Mouse (Mus musculus) embryonic facial prominence, embryonic 15.5 days (tissue): Measurements from ENCODE around the gene Taar8c. TPM values are rescaled to one million over a fixed set of nuclear protein-coding genes. Genes with fewer than 3 reads are reported as not detected.

Experiments used
- ATAC-seq: fragments of 200-750 bp; cut with Nextera tagmentation; 2 replicates; pipeline ENCODE4 v1.8.0; 2017; ENCODE audit warnings: low read depth, moderate TSS enrichment; ENCODE audit not compliant: insufficient number of reproducible peaks, low FRiP score, low TSS enrichment
- H3K27ac ChIP-seq: fragments of 300-500 bp; sonication (generic); replicated peaks from 2 replicates; pipeline ENCODE4 v1.5.1; 2015; ENCODE audit warnings: mild to moderate bottlenecking, inconsistent platforms
- H3K27me3 ChIP-seq: fragments of 300-500 bp; sonication (generic); 2 replicates; pipeline ENCODE4 v1.6.1; 2015; ENCODE audit warnings: inconsistent platforms
- H3K36me3 ChIP-seq: fragments of 300-500 bp; sonication (generic); 2 replicates; pipeline ENCODE4 v1.6.1; 2015; ENCODE audit warnings: mild to moderate bottlenecking, inconsistent platforms
- H3K4me1 ChIP-seq: fragments of 300-500 bp; sonication (generic); 2 replicates; pipeline ENCODE4 v1.6.1; 2015; ENCODE audit warnings: inconsistent platforms
- H3K4me2 ChIP-seq: fragments of 300-500 bp; sonication (generic); replicated peaks from 2 replicates; pipeline ENCODE4 v1.6.1; 2015; ENCODE audit warnings: mild to moderate bottlenecking, inconsistent platforms
- H3K4me3 ChIP-seq: fragments of 300-500 bp; sonication (generic); replicated peaks from 2 replicates; pipeline ENCODE4 v1.5.1; 2015; ENCODE audit warnings: mild to moderate bottlenecking, inconsistent platforms
- H3K9ac ChIP-seq: fragments of 300-500 bp; sonication (generic); 2 replicates; pipeline ENCODE4 v1.6.1; 2015; ENCODE audit warnings: inconsistent platforms
- H3K9me3 ChIP-seq: fragments of 300-500 bp; sonication (generic); replicated peaks from 2 replicates; pipeline ENCODE4 v1.6.1; 2016; ENCODE audit warnings: inconsistent platforms
- WGBS: fragments of 180-500 bp; shearing (Covaris S2); methylation state at CpG from one replicate; pipeline ENCODE4 v1.1.7; 2015; 5-methylcytosine and 5-hydroxymethylcytosine counted together
- polyA plus RNA-seq: library from polyadenylated mRNA; unstranded; fragments of >200 nt; fragmentation: Nextera tagmentation; extraction: Ambion mirVana; gene quantifications from 2 replicates; pipeline ENCODE4 v1.2.1, GENCODE M21; 2015

Gene Taar8c
- polyA plus RNA-seq, 1 experiment from 2014 or later: not detected

GRCm38 (mm10) chr10:24058986-24059385, 42.7 kb downstream of the Taar8c start:
- no peak for ATAC-seq
- H3K36me3 ChIP-seq: no peaks in the 10 kb centered on the region

DNA sequence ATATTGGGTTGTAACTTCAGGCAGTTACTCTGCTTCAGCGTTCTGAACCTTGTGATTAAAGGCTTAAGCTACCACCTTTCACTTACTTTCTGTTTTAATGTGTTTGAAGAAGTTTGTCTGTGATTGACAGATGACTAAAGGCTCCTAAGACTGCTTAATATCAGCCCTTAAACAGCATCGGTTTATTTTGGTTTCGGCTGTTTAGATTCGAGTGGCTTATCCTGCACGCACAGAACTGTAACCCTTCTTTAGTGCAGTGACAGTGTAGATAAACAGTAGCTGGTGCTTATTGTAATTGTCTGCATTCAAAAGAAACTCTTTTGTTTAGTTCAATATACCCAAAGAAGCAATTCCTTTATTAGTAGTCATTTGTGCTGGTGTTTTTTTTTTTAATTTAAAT, 49.7 kb downstream of the Taar8c start:
- H3K4me2 ChIP-seq: no peak overlapping the region
- no peaks in the 10 kb centered on the region for H3K27me3 ChIP-seq
- H3K4me1 ChIP-seq: no peaks in the 10 kb centered on the region
- H3K9ac ChIP-seq: no peak overlapping the region
- H3K27ac ChIP-seq: no peak overlapping the region
- WGBS: 52% methylated on average over 5 of the region's 5 CpGs
- H3K36me3 ChIP-seq: no peaks in the 10 kb centered on the region
- no peak overlapping the region for H3K4me3 ChIP-seq
- no peaks in the 10 kb centered on the region for H3K9me3 ChIP-seq
- no peak for ATAC-seq

More at GRCm38 (mm10) chr10:24058986-24059385, 42.7 kb downstream of the Taar8c start:
- Histone ChIP-seq H3K9me3 (no peaks in the 10 kb centered on the region), H3K27ac (no peak overlapping the region), H3K4me3 (no peak overlapping the region), H3K9ac (no peak overlapping the region), H3K4me1 (no peaks in the 10 kb centered on the region), H3K4me2 (no peak overlapping the region), H3K27me3 (no peaks in the 10 kb centered on the region)
- 84% methylated on average over 3 of the region's 3 CpGs for WGBS

Other genes with a start within 250 kb of the Taar8c start
- gene Vnn1, start 207.2 kb downstream of the Taar8c start, polyA plus RNA-seq: 0.43 and 0.56 TPM in 2 replicates
- gene Taar1, start 181.6 kb downstream of the Taar8c start, polyA plus RNA-seq: not detected in 2 replicates
- 0.50 and 0.75 TPM in 2 replicates for gene Taar2, start 163.3 kb downstream of the Taar8c start, polyA plus RNA-seq
- not detected in 2 replicates for gene Taar3, start 152.4 kb downstream of the Taar8c start, polyA plus RNA-seq
- not detected in 2 replicates for gene Taar4, start 141.4 kb downstream of the Taar8c start, polyA plus RNA-seq
- not detected in 2 replicates for gene Taar5, start 131.2 kb downstream of the Taar8c start, polyA plus RNA-seq
- not detected in 2 replicates for gene Taar6, start 116.3 kb downstream of the Taar8c start, polyA plus RNA-seq
- gene Taar7a, start 108.4 kb downstream of the Taar8c start, polyA plus RNA-seq: not detected in 2 replicates
- gene Taar7b, start 102.0 kb downstream of the Taar8c start, polyA plus RNA-seq: 0.15 TPM in 1 of 2 replicates, not detected in the other
- gene Taar7d, start 74.7 kb downstream of the Taar8c start, polyA plus RNA-seq: 0.27 and 0.37 TPM in 2 replicates
- not detected in 2 replicates for gene Taar7e, start 64.3 kb downstream of the Taar8c start, polyA plus RNA-seq
- gene Taar7f, start 52.4 kb downstream of the Taar8c start, polyA plus RNA-seq: not detected in 2 replicates
- not detected in 2 replicates for gene Taar8a, start 25.4 kb downstream of the Taar8c start, polyA plus RNA-seq
- not detected in 2 replicates for gene Taar8b, start 9.6 kb downstream of the Taar8c start, polyA plus RNA-seq
- not detected in 2 replicates for gene Taar9, start 7.6 kb upstream of the Taar8c start, polyA plus RNA-seq
- 70.1 and 73.2 TPM in 2 replicates for gene Stx7, start 47.4 kb upstream of the Taar8c start, polyA plus RNA-seq
- 29.5 and 29.8 TPM in 2 replicates for gene Moxd1, start 121.6 kb upstream of the Taar8c start, polyA plus RNA-seq